Mouse (Mus musculus) embryonic facial prominence, embryonic 11.5 days (tissue): ENCODE data around the gene Btn1a1. TPM values are rescaled to one million over a fixed set of nuclear protein-coding genes. Genes with fewer than 3 reads are reported as not detected.

Experiments
- ATAC-seq: fragments of 200-750 bp; cut with Nextera tagmentation; replicated peaks from 2 replicates; pipeline ENCODE4 v1.8.0; 2017; ENCODE audit warnings: low read depth; ENCODE audit not compliant: insufficient number of reproducible peaks, low FRiP score, low TSS enrichment
- DNase-seq: peaks from one replicate; pipeline ENCODE4 v3.0.0-alpha.2; 2015; ENCODE audit warnings: low spot score
- H3K27ac ChIP-seq: fragments of 300-500 bp; sonication (generic); replicated peaks from 2 replicates; pipeline ENCODE4 v1.5.1; 2014; ENCODE audit warnings: mild to moderate bottlenecking, low read depth, low read length, control low read depth
- H3K27me3 ChIP-seq: fragments of 300-500 bp; sonication (generic); 2 replicates; pipeline ENCODE4 v1.6.1; 2014; ENCODE audit warnings: mild to moderate bottlenecking, low read length, moderate library complexity, mixed read lengths; ENCODE audit not compliant: control insufficient read depth, insufficient read depth
- H3K36me3 ChIP-seq: fragments of 300-500 bp; sonication (generic); replicated peaks from 2 replicates; pipeline ENCODE4 v1.6.1; 2014; ENCODE audit warnings: low read depth, mild to moderate bottlenecking, low read length, moderate library complexity, mixed read lengths; ENCODE audit not compliant: control insufficient read depth, insufficient read depth
- H3K4me1 ChIP-seq: fragments of 300-500 bp; sonication (generic); 2 replicates; pipeline ENCODE4 v1.6.1; 2014; ENCODE audit warnings: low read length, mixed read lengths; ENCODE audit not compliant: control insufficient read depth, insufficient read depth
- H3K4me2 ChIP-seq: fragments of 300-500 bp; sonication (generic); 2 replicates; pipeline ENCODE4 v1.6.1; 2014; ENCODE audit warnings: low read depth, mild to moderate bottlenecking, control low read depth, low read length, moderate library complexity
- H3K4me3 ChIP-seq: fragments of 300-500 bp; sonication (generic); 2 replicates; pipeline ENCODE4 v1.5.1; 2014; ENCODE audit warnings: low read depth, low read length, control low read depth
- H3K9ac ChIP-seq: fragments of 300-500 bp; sonication (generic); replicated peaks from 2 replicates; pipeline ENCODE4 v1.6.1; 2014; ENCODE audit warnings: mild to moderate bottlenecking, control low read depth, low read length
- H3K9me3 ChIP-seq: fragments of 300-500 bp; sonication (generic); replicated peaks from 2 replicates; pipeline ENCODE4 v1.6.1; 2016; ENCODE audit warnings: mild to moderate bottlenecking, low read length, inconsistent platforms, mixed read lengths; ENCODE audit not compliant: control insufficient read depth
- WGBS: fragments of 180-500 bp; shearing (Covaris S2); extraction: QIAGEN DNeasy Blood & Tissue Kit; methylation state at CpG from one replicate; pipeline ENCODE4 v1.1.7; 2014; 5-methylcytosine and 5-hydroxymethylcytosine counted together
- polyA plus RNA-seq: library from polyadenylated mRNA; unstranded; fragments of >200 nt; fragmentation: Nextera tagmentation; extraction: Ambion mirVana; gene quantifications from 2 replicates; pipeline ENCODE4 v1.2.1, GENCODE M21; 2014

Gene Btn1a1
- polyA plus RNA-seq, 1 experiment from 2014 or later: 0.35 TPM

- Histone ChIP-seq H3K9ac (no peak overlapping the region), H3K4me2 (0 out of 2 replicates have a peak overlapping the region, but pooled peaks have one; percentile 21), H3K27ac (no peak overlapping the region), H3K4me1 (no peaks in the 10 kb centered on the region), H3K27me3 (no peaks in the 10 kb centered on the region), H3K4me3 (no peak overlapping the region), H3K36me3 (no peaks in the 10 kb centered on the region), H3K9me3 (no peaks in the 10 kb centered on the region)
- 8% methylated on average over 7 of the region's 7 CpGs for WGBS
- ATAC-seq (no peak), DNase-seq (peak; percentile 25)
These were observed 31.3 kb downstream of the Btn1a1 start for GRCm38 (mm10) chr13:23434426-23434825.

GRCm38 (mm10) chr13:23433801-23434200 is 31.9 kb downstream of the Btn1a1 start:
- WGBS: 55% methylated on average over 5 of the region's 5 CpGs
- Histone ChIP-seq H3K36me3 (no peaks in the 10 kb centered on the region), H3K9ac (no peak overlapping the region), H3K27me3 (no peaks in the 10 kb centered on the region), H3K4me1 (no peaks in the 10 kb centered on the region), H3K4me3 (no peak overlapping the region), H3K4me2 (no peak overlapping the region), H3K9me3 (no peaks in the 10 kb centered on the region), H3K27ac (no peak overlapping the region)
- DNase-seq: no peak
- no peak for ATAC-seq

GRCm38 (mm10) chr13:23433206-23433605 is 32.5 kb downstream of the Btn1a1 start:
- Histone ChIP-seq H3K27ac (no peak overlapping the region), H3K36me3 (no peaks in the 10 kb centered on the region), H3K4me1 (no peaks in the 10 kb centered on the region), H3K27me3 (no peaks in the 10 kb centered on the region), H3K9ac (no peak overlapping the region), H3K4me3 (peak overlapping the region; percentile 45), H3K9me3 (no peaks in the 10 kb centered on the region), H3K4me2 (peak overlapping the region; percentile 16)
- ATAC-seq (no peak), DNase-seq (peak; percentile 32)
- 11% methylated on average over 5 of the region's 5 CpGs for WGBS

- ATAC-seq: peak; percentile 89
- no peak overlapping the region for H3K27ac ChIP-seq
- H3K9me3 ChIP-seq: no peaks in the 10 kb centered on the region
- H3K4me3 ChIP-seq: peak overlapping the region; percentile 45
- H3K27me3 ChIP-seq: no peaks in the 10 kb centered on the region
- no peaks in the 10 kb centered on the region for H3K36me3 ChIP-seq
- 0 out of 2 replicates have a peak overlapping the region, but pooled peaks have one; percentile 39 for H3K9ac ChIP-seq
- under 1% methylated on average over 28 of the region's 28 CpGs for WGBS
- DNase-seq: peak; percentile 98
- H3K4me2 ChIP-seq: peak overlapping the region; percentile 55
- no peaks in the 10 kb centered on the region for H3K4me1 ChIP-seq
These were observed 33.0 kb downstream of the Btn1a1 start for GRCm38 (mm10) chr13:23432562-23433201.

GRCm38 (mm10) chr13:23431351-23431771 is 34.3 kb downstream of the Btn1a1 start:
- peak overlapping the region; percentile 52 for H3K9ac ChIP-seq
- peak overlapping the region; percentile 55 for H3K4me2 ChIP-seq
- peak overlapping the region; percentile 45 for H3K4me3 ChIP-seq
- DNase-seq (peak; percentile 90), ATAC-seq (peak; percentile 77)
- H3K4me1 ChIP-seq: no peaks in the 10 kb centered on the region
- no peaks in the 10 kb centered on the region for H3K9me3 ChIP-seq
- peak overlapping the region; percentile 86 for H3K27ac ChIP-seq
- H3K36me3 ChIP-seq: no peaks in the 10 kb centered on the region
- WGBS: under 1% methylated on average over 15 of the region's 15 CpGs
- no peaks in the 10 kb centered on the region for H3K27me3 ChIP-seq

- Histone ChIP-seq H3K4me3 (peak overlapping the region; percentile 45), H3K9me3 (no peaks in the 10 kb centered on the region), H3K36me3 (no peaks in the 10 kb centered on the region), H3K4me2 (peak overlapping the region; percentile 1), H3K9ac (peak overlapping the region; percentile 74), H3K27ac (peak overlapping the region; percentile 86), H3K27me3 (no peaks in the 10 kb centered on the region), H3K4me1 (no peaks in the 10 kb centered on the region)
- DNase-seq (peak; percentile 83), ATAC-seq (peak; percentile 31)
- WGBS: under 1% methylated on average over 17 of the region's 17 CpGs
These were observed 35.0 kb downstream of the Btn1a1 start for GRCm38 (mm10) chr13:23430734-23431133.

GRCm38 (mm10) chr13:23429771-23430380 is 35.8 kb downstream of the Btn1a1 start:
- Histone ChIP-seq H3K4me3 (peak overlapping the region; percentile 45), H3K27me3 (no peaks in the 10 kb centered on the region), H3K27ac (no peak overlapping the region), H3K9ac (peak overlapping the region; percentile 74), H3K4me1 (no peaks in the 10 kb centered on the region), H3K9me3 (no peaks in the 10 kb centered on the region), H3K36me3 (no peaks in the 10 kb centered on the region), H3K4me2 (peak overlapping the region; percentile 1)
- DNase-seq (no peak), ATAC-seq (no peak)
- WGBS: 39% methylated on average over 10 of the region's 10 CpGs
